Mouse (Mus musculus) midbrain, embryonic 16.5 days (tissue): ENCODE data around the gene Yju2. TPM values are rescaled to one million over a fixed set of nuclear protein-coding genes. Genes with fewer than 3 reads are reported as not detected.

ENCODE experiments used
- ATAC-seq: fragments of 200-750 bp; cut with Nextera tagmentation; 2 replicates; pipeline ENCODE4 v1.8.0; 2017; ENCODE audit warnings: moderate TSS enrichment
- H3K27ac ChIP-seq: fragments of 300-500 bp; sonication (generic); 2 replicates; pipeline ENCODE4 v1.5.1; 2014; ENCODE audit warnings: mild to moderate bottlenecking, low read length, mixed read lengths
- H3K27me3 ChIP-seq: fragments of 300-500 bp; sonication (generic); 2 replicates; pipeline ENCODE4 v1.6.1; 2014; ENCODE audit warnings: low read depth, low read length, mixed read lengths; ENCODE audit not compliant: control insufficient read depth, insufficient read depth
- H3K36me3 ChIP-seq: fragments of 300-500 bp; sonication (generic); 2 replicates; pipeline ENCODE4 v1.6.1; 2014; ENCODE audit warnings: mild to moderate bottlenecking, low read length, moderate library complexity, mixed read lengths; ENCODE audit not compliant: control insufficient read depth, insufficient read depth
- H3K4me1 ChIP-seq: fragments of 300-500 bp; sonication (generic); 2 replicates; pipeline ENCODE4 v1.6.1; 2014; ENCODE audit warnings: mild to moderate bottlenecking, low read length, mixed read lengths; ENCODE audit not compliant: control insufficient read depth, insufficient read depth
- H3K4me2 ChIP-seq: fragments of 300-500 bp; sonication (generic); 2 replicates; pipeline ENCODE4 v1.6.1; 2014; ENCODE audit warnings: mild to moderate bottlenecking, low read length, mixed read lengths
- H3K4me3 ChIP-seq: fragments of 300-500 bp; sonication (generic); 2 replicates; pipeline ENCODE4 v1.5.1; 2014; ENCODE audit warnings: low read depth, mild to moderate bottlenecking, low read length, moderate library complexity, mixed read lengths
- H3K9ac ChIP-seq: fragments of 300-500 bp; sonication (generic); 2 replicates; pipeline ENCODE4 v1.6.1; 2014; ENCODE audit warnings: low read depth, low read length, mixed read lengths
- H3K9me3 ChIP-seq: fragments of 300-500 bp; sonication (generic); replicated peaks from 2 replicates; pipeline ENCODE4 v1.6.1; 2014; ENCODE audit warnings: mild to moderate bottlenecking, low read length, mixed read lengths; ENCODE audit not compliant: control insufficient read depth, poor library complexity, severe bottlenecking
- WGBS: fragments of 180-500 bp; shearing (Covaris S2); extraction: QIAGEN DNeasy Blood & Tissue Kit; methylation state at CpG from one replicate; pipeline ENCODE4 v1.1.7; 2014; 5-methylcytosine and 5-hydroxymethylcytosine counted together
- polyA plus RNA-seq: library from polyadenylated mRNA; unstranded; fragments of >200 nt; fragmentation: Nextera tagmentation; extraction: Ambion mirVana; gene quantifications from 2 replicates; pipeline ENCODE4 v1.2.1, GENCODE M21; 2015

Yju2 gene
- polyA plus RNA-seq, 1 experiment from 2014 or later = 21.2 TPM

DNA sequence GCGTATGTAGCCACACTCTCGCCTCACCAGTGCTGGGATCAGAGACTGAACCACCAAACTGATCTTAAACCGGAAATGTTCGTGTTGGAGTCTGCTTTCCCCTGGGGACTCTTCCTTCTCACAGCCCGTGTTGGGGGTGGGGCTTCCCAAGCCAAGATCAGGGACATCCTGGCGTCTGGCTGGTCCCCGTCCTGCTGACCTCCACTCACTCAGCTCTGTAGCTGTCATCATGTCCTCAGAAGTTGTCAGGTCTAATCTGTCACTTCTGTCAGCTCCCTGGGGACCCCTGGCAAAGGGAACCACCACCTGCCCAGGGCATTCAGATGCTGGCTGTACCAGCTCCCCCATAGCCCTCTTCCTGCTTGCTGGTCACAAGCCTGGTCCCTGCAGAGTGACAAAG is 9.3 kb downstream of the Yju2 start:
- H3K4me1 ChIP-seq = peaks cover 36% of the 10 kb centered on the region
- H3K27ac ChIP-seq = peak overlapping the region; percentile 87; the same call in 1 of the 2 replicates
- no peaks in the 10 kb centered on the region for H3K27me3 ChIP-seq
- WGBS = 58% methylated on average over 7 of the region's 7 CpGs
- no peak overlapping the region for H3K4me2 ChIP-seq
- ATAC-seq = no peak
- H3K4me3 ChIP-seq = no peak overlapping the region
- no peak overlapping the region for H3K9ac ChIP-seq
- no peaks in the 10 kb centered on the region for H3K9me3 ChIP-seq
- H3K36me3 ChIP-seq = peaks cover 9% of the 10 kb centered on the region; the same call in 1 of the 2 replicates

DNA sequence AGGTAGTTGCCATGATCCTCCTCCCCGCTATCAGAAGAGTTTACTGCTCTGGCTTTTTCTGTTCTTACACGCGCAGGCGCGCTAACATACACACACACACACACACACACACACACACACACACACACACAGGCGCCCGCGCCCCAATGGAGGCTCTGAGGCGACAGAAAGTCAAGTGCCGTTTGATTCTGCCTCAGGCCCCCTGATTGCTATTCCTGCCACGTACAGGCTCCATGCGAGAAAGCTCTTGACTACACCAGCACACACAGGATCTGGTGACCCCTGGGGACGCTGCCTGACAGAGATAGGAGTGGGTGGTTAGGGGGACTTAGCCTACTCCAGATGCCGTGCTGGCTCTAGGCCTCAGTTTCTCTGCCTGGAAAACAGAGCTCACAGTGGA is 10.7 kb downstream of the Yju2 start:
- Histone ChIP-seq H3K4me2 (peak overlapping the region; percentile 97), H3K9ac (peak overlapping the region; percentile 94), H3K4me1 (peaks cover 36% of the 10 kb centered on the region)

DNA sequence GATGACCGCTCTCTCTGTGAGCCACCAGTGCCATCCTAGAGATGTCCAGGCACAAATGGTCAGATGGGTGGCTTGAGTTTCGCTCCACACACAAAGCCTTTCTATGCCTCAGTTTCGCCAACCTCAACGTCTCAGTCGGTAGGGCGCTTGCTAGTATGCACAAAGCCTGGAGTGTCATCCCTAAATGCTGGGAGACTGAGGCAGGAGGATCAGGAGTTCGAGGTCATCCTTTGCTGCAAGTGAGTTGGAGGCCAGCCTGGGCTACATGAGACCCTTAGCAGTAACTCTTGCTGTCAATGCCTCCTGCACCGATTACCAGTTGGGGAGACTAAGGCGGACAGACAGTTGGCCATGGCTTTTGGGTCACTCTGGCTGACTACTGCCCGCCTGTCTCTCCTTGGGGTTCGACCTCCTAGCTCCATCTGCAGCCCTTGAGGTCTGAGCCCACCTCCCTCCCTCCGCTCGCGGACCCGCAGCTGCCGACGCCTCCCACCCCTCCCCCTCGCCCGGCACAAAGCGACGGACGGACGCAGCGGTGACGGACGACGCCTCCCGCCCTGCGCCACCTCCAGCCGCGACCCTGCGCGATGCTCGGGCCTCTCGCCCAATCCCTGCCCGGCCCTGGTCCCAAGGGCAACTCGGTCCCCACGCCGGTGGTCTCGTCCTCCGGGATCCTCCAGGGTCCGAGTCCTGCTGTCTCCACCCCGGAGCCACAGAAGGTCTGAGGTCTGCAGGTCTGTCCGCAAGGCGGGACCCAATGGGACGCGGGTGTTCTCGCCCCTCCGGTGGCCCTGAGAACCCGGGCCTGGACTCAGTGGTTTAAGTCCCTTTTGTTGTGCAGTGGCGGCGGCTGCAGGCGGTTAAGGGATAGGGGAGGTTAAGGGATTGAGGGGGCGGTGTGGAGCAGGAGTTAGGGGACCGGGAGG is 11.3 kb downstream of the Yju2 start, which contains the start of gene Shd:
Gene Shd, plus strand, starts transcription at position 502 of the 926 bp plus-strand sequence.
- H3K4me2 ChIP-seq = peak within 1 kb of the TSS; percentile 97
- H3K27me3 ChIP-seq = no peaks in the 10 kb centered on the region
- no peaks in the 10 kb centered on the region for H3K9me3 ChIP-seq
- H3K9ac ChIP-seq = peak within 1 kb of the TSS; percentile 94
- peaks cover 15% of the 10 kb centered on the region for H3K36me3 ChIP-seq
- ATAC-seq = peak; percentile 50
- WGBS = 7% methylated on average over 42 of the region's 55 CpGs
- peak within 1 kb of the TSS; percentile 77 for H3K4me3 ChIP-seq
- peaks cover 36% of the 10 kb centered on the region for H3K4me1 ChIP-seq
- H3K27ac ChIP-seq = peak within 1 kb of the TSS; percentile 87

More for the DNA sequence above, 10.7 kb downstream of the Yju2 start:
- Histone ChIP-seq H3K27me3 (no peaks in the 10 kb centered on the region), H3K4me3 (peak overlapping the region; percentile 77), H3K27ac (peak overlapping the region; percentile 87), H3K36me3 (peaks cover 17% of the 10 kb centered on the region), H3K9me3 (no peaks in the 10 kb centered on the region)
- ATAC-seq = peak; percentile 75
- 8% methylated on average over 14 of the region's 14 CpGs for WGBS

DNA sequence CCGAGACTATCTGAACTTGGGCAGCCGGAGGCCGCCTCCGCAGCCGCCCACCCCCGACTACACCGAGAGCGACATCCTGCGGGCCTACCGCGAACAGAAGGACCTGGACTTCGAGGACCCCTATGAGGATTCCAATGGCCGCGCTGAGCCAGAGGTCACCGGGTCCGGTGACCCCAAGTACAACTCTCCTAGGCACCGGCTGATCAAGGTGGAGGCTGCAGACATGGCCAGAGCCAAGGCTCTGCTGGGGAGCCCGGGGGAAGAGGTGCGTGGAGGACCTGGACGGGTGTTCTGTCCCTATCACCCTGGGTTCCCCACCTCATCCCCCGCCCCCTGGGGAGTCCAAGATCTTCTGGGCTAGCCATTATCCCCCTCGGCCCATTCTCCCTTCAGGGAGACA is 12.6 kb downstream of the Yju2 start:
- Histone ChIP-seq H3K4me3 (peak overlapping the region; percentile 77), H3K9me3 (no peaks in the 10 kb centered on the region), H3K9ac (peak overlapping the region; percentile 94), H3K4me1 (peaks cover 40% of the 10 kb centered on the region), H3K4me2 (peak overlapping the region; percentile 97), H3K36me3 (peaks cover 15% of the 10 kb centered on the region; the same call in 1 of the 2 replicates), H3K27me3 (no peaks in the 10 kb centered on the region), H3K27ac (peak overlapping the region; percentile 33; the same call in 1 of the 2 replicates)
- WGBS = 19% methylated on average over 22 of the region's 22 CpGs
- no peak for ATAC-seq

DNA sequence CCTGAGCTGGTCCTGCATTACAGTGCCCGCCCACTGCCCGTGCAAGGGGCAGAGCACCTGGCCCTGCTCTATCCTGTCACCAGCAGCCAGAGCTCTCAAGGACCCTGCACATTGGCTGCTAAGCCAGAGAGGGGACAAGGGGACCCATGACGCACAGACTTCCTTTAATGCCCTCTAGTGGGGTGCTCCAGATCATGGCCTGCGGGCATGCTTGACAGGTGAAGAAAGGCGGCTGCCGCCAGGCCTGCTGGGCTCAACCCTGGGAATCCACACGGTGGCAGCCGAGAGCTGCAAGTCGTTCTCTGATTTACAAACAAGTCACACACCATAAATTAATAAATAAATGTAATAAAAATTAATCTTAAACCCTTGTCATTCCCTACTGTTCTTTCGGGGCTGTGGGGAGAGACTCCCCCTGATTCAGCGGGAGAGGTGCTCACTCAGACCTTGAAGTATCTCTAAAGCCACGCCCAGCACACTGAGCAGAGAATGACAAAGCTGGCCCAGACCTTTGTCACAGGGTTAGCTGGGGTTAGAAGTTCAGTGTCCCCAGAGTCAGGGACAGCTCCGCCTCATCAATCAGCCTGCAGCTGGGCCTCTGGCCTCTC is 17.5 kb downstream of the Yju2 start:
- H3K27ac ChIP-seq = peak overlapping the region; percentile 69
- peaks cover 24% of the 10 kb centered on the region for H3K4me1 ChIP-seq
- H3K4me2 ChIP-seq = 0 out of 2 replicates have a peak overlapping the region, but pooled peaks have one; percentile 17
- 17% methylated on average over 13 of the region's 13 CpGs for WGBS
- no peak overlapping the region for H3K4me3 ChIP-seq
- H3K9ac ChIP-seq = peak overlapping the region; percentile 43
- no peaks in the 10 kb centered on the region for H3K9me3 ChIP-seq
- peaks cover 11% of the 10 kb centered on the region; the same call in 1 of the 2 replicates for H3K36me3 ChIP-seq
- H3K27me3 ChIP-seq = no peaks in the 10 kb centered on the region
- ATAC-seq = peak; percentile 65

DNA sequence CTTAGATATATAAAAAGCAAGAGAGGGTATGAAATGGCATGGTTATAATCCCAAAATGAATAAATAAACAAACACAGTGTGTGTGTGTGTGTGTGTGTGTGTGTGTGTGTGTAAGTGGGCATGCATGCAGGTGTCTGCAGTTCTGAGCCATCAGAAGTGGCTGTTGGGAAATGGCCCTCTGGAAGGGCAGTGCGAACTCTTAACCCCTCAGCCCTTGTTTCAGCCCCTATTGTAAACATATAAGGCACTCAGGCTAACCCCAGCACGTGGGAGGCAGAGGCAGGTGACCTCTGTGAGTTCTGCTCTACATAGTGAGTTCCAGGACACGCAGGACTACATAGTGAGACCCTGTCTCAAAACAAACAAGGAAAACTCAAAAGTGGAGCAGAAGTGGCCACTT is 18.4 kb downstream of the Yju2 start:
- peaks cover 15% of the 10 kb centered on the region for H3K4me1 ChIP-seq
- 71% methylated on average over 3 of the region's 3 CpGs for WGBS
- H3K9ac ChIP-seq = no peak overlapping the region
- H3K4me2 ChIP-seq = no peak overlapping the region
- H3K27ac ChIP-seq = no peak overlapping the region
- H3K27me3 ChIP-seq = no peaks in the 10 kb centered on the region
- no peak overlapping the region for H3K4me3 ChIP-seq
- no peak for ATAC-seq
- H3K9me3 ChIP-seq = no peaks in the 10 kb centered on the region
- H3K36me3 ChIP-seq = peaks cover 11% of the 10 kb centered on the region; the same call in 1 of the 2 replicates

DNA sequence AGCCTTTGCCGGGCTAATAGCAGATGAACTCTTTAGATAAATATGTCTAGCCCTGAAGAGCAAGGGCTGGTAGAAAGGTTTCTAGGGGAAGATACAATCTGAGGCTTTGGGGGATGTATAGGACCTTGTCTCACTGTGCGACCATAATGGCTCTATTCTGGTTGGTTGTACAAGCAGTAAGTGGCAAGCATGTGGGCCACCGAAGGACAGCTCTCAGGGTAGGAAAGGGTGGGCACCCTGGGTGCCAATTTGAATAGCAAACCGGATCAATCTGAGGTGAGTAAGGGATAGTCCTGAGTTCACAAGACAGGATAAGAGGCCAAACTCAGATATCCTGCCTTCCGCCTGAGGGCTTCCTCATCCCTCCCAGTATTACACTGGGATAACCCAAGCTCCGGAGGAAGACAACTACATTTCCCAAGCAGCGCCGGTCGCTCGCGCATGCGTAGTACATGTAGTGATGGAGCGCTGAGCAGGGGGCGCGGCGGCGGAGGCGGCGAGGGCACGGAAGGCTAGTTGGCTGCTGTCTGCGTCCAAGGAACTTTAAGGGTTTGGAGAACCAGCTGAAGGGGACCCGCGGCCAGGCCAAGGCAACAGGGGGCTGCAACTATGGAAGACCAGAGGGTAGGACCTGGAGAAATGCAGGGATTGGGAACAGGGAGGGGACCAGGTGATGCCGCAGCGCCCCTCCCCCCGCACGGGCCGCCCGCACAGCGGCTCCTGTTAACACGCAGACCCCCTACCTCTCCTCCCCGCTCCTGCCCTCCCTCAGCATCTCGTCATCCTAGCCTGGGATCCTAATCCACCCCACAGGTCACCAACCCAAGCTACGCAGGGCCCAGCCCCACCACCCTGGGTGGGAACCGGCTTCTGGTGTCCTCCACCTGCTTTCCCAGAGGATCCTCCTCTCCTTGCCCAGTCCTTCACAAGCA is 27.4 kb downstream of the Yju2 start, which contains the start of gene Fsd1:
Gene Fsd1, plus strand, starts transcription at position 480 of the 932 bp plus-strand sequence.
- no peaks in the 10 kb centered on the region for H3K27me3 ChIP-seq
- H3K4me1 ChIP-seq = peaks cover 7% of the 10 kb centered on the region
- H3K9me3 ChIP-seq = no peaks in the 10 kb centered on the region
- 8% methylated on average over 33 of the region's 35 CpGs for WGBS
- ATAC-seq = peak; percentile 86
- H3K4me3 ChIP-seq = peak within 1 kb of the TSS; percentile 73
- H3K36me3 ChIP-seq = peaks cover 3% of the 10 kb centered on the region
- H3K9ac ChIP-seq = peak within 1 kb of the TSS; percentile 93
- H3K4me2 ChIP-seq = peak within 1 kb of the TSS; percentile 90
- peak within 1 kb of the TSS; percentile 75 for H3K27ac ChIP-seq

DNA sequence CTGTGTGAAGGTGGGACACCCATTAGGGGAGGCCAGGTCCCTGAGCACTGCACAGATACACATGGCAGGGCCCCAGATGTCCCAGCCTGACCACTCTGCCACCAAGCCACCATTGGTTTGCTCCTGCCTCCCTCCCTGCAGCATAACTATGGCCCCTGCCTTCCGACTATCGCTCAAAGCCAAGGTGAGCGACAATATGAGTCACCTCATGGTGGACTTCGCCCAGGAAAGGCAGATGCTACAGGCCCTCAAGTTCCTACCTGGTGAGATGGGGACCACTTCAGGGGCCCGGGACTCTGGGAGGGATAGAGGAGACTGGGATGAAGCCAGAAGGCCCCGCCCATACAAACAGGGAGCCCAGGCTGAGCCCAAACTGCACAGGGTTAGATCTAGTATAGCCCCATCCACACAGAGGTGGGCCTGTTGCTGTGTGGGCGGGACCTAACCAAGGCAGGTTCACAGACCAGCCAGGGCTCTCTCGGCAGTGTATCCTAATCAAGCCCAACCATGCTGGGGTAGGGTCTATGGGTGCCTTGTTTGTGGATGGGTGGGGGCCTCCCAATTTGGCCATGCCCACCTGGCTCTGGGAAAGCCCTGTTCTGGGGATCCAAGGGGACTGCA is 31.5 kb downstream of the Yju2 start:
- H3K9me3 ChIP-seq = no peaks in the 10 kb centered on the region
- H3K4me3 ChIP-seq = no peak overlapping the region
- no peaks in the 10 kb centered on the region for H3K27me3 ChIP-seq
- H3K4me2 ChIP-seq = no peak overlapping the region
- ATAC-seq = no peak
- H3K36me3 ChIP-seq = peaks cover 22% of the 10 kb centered on the region
- no peak overlapping the region for H3K27ac ChIP-seq
- no peak overlapping the region for H3K9ac ChIP-seq
- H3K4me1 ChIP-seq = peaks cover 7% of the 10 kb centered on the region
- 90% methylated on average over 8 of the region's 8 CpGs for WGBS
